Mouse (Mus musculus) thymus, postnatal 25 days (tissue): Measurements from ENCODE around the gene Gpr61.
A peak's percentile ranks its signal among the peaks of the same experiment; 100 is the strongest.

ENCODE experiments used
- DNase-seq: peaks from one replicate; pipeline ENCODE4 v3.0.0; 2022

The Gpr61 gene

DNA sequence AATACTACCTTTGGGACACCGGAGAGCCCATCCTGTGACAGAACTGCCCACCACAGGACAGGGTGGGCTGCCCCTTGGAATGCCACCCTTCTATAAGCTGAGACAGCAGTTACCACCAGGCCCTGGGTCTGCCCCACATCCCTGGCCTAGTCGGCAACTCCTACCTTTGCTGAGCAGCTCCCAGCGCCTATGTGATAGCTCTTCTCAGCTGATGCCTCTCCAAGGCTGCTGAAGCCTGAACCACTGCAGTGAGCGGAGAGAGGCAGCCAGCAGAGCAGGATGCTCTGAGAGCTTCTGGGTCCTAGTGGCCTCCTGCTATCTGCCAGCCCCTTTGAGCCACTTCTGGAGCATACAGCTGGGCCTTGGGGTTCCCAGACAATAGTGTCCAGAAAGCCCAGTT is at the start of gene Gpr61:
TSS of gene Gpr61 (minus strand) at position 227 of the 400 bp plus-strand sequence.
- no peak for DNase-seq

DNA sequence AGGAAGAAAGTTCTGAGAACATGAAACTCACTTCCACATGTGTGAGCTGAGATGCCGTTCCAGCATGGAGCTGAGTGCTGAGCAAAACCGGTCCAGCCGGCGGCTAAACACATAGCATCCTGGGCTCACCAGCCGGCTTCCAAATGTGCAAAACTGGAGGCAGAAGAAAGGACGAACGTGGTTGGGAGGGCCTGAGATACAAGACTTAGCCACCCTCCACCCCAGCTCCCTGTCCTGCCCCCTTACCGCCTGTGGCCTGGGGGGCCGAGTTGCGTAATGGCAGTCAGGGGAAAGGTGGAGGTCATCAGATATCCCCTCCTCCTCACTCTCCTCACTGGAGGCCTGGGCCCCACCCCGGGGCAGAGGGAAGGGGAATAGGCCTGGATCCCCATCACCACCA is 49.8 kb upstream of the Gpr61 start:
- DNase-seq = no peak

DNA sequence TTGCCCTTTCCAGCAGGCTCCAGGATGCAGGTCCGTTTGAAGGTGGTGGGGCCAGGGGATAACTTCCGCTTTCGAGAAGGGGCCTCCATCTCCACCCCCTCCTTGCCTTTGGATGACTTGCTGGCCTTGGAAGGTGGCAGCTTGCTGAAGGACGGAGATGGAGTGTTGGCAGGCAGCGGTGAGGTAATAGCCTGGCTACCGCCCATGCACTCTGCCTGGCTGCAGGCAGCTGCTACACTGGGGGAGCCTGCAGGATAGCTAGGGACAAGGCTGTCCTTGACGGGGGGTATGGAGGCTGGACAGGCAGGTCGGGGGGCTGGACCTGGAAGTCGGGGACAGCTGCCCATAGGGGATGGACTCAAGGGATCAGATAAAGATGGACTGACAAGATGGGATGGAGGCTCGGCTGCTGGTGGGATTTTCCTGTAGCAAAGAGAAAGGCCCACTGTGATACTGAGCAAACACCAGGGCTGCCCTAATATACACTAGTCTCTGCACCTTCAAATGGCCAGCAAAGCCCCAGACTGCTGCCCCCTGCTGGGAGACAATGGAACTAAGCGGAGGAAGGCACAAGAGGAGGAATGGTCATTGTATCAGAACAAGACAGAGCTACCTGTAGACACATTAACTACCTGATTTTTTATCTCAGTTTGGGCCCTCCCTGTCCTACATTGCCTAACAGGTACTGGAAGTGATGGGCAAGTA is 49.1 kb upstream of the Gpr61 start:
- peak; percentile 79 for DNase-seq

DNA sequence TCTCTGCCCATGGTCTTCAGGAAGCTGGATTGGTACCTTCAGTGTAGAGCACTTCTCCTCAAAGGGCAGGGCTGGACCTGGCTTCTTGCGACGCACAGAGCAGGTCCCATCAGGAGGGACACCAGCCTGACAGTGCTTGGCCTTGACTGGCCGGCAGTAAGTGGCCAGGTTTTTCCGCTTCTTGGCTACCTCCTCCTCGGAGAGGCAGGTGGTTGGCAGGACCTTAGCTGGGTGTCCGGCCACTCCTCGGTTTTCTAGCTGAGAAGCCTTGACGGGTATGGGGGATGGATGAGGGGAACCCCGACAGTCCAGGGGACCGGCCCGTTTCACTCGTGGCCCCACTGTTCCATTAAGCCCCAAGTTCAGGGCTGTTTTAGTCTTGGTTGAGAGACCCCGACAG is 48.5 kb upstream of the Gpr61 start:
- DNase-seq = no peak

- DNase-seq = no peak
Observed at GRCm38 (mm10) chr3:108202506-108202905, 47.8 kb upstream of the Gpr61 start.

DNA sequence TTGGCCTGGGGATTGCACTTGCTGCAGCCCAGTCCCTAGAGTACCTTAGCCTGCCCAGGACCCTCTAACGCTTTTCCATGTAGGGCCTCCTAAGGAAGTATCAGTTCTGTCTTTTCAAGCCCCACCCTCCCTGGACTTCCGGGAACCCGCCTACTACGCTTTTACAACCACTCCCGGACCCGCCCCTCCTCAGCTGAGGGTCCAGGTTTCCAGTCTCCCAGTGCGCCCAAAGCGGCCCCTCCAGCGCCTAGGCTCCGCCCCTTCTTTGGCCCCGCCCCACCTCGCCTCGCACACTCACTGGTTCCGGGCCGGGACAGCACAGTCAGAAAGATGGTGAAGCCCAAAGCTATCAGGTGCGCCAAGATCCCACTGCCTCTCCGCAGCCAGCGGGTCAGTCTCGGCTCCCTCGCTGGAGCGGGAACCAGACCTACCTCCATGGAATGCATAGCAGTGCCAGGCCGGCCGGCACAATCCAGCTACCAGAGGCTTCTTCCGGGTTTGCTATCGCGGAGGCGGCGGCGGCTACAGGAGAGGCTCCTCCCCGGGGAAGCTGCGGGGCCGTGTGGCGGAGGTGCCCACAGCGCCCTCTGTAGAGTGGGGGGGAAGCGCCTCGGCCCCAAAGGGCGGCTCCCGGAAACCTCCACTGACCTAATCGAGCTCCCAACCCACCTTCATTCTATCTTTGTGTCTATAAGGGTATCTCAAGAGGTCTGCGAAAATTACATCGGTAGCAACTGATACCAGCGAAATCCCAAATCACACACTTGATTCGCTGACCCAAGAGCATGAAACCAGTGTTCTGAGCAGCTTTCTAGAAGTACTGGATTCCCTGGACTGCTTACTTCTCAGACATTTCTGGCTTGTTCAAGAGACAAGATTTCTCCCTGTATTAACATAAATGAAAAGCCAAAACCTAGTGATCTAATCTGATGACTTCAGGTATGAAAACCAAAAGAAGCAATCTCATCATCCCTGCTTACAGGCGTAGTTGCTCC is 45.9 kb upstream of the Gpr61 start, which contains the start of gene Cyb561d1:
TSS of gene Cyb561d1 (minus strand) at position 884 of the 995 bp plus-strand sequence.
- DNase-seq = peak; percentile 99

GRCm38 (mm10) chr3:108199231-108199630 is 44.5 kb upstream of the Gpr61 start:
- no peak for DNase-seq

- DNase-seq = no peak
Observed at GRCm38 (mm10) chr3:108197066-108197497, 42.4 kb upstream of the Gpr61 start.

GRCm38 (mm10) chr3:108195941-108196590 is 41.4 kb upstream of the Gpr61 start:
- DNase-seq = no peak

- no peak for DNase-seq
Observed at GRCm38 (mm10) chr3:108195287-108195686, 40.6 kb upstream of the Gpr61 start.

DNA sequence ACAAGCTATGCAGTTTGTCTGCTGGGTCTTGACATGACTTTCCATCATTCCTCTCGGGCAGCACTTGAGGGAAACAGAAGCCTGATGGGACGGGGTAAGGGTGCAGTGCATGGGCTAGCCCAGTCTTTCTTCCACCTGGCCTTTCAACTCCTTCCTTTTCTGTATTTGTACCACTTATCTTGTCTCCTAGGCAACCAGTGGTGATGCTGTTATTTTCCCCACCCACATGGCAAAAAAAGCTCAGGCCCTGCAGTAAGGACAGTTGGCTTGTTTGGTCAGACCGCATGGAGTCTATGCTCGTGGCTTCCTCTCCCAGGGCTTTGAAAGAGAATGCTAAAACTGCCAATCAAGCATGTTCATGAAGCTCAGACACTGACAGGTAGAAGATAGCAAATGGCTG is 39.0 kb upstream of the Gpr61 start:
- DNase-seq = no peak

DNA sequence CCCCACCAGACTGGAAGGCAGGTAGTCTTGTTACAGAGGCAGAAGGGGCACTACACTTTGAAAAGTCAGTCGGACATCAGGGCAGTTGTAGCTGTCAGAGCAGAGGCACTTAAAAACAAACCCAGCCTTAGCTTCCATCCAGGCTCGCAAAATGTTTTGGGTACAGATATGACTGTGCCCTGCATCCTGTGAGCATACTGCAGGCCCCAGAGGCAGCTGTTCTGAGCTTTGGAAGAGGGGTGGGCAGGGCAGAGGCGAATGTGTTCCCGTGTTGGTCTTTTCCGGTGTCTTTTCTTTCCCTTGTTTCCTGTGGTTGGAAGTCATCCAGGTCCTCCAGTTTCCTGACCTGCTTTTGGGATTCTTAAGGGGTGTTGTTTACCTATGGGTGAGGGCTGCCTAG is 35.2 kb upstream of the Gpr61 start:
- no peak for DNase-seq

DNA sequence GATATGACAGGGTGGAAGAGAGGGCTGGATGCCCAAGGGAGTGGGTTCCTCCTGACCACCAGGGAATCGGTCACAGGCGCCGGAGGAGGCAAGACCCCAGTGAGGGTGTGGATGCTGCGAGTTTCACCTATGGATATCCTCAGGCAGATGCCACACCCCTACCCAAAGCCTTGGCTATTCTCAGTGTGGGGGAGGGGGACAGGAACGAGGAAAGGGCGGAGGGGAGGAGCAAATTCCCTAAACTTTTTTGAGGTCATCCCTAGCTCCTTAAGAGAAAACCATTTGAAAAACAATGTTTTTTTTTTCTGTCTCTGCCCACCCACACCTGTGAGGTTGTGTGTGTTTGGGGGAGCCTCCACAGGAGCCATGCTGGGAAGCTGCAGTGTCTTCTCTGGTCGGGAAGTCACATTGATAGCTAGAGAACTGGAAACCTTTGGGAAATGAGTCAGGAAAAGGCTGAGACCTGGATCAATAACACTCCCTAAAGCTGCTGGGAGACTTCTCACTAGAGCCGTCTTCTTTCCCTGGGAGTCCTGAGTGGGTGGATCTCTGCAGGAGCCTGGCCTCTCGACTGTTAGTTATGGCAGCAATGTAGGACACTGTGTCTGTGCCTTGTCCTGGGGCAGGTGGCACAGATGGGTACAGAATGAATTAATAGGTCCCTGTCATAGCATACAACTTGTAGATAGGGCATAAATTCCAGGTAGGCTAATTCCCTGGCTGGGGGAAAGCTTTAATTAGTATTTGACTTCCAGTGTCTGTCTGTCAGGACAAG is 34.2 kb upstream of the Gpr61 start:
- DNase-seq = no peak

DNA sequence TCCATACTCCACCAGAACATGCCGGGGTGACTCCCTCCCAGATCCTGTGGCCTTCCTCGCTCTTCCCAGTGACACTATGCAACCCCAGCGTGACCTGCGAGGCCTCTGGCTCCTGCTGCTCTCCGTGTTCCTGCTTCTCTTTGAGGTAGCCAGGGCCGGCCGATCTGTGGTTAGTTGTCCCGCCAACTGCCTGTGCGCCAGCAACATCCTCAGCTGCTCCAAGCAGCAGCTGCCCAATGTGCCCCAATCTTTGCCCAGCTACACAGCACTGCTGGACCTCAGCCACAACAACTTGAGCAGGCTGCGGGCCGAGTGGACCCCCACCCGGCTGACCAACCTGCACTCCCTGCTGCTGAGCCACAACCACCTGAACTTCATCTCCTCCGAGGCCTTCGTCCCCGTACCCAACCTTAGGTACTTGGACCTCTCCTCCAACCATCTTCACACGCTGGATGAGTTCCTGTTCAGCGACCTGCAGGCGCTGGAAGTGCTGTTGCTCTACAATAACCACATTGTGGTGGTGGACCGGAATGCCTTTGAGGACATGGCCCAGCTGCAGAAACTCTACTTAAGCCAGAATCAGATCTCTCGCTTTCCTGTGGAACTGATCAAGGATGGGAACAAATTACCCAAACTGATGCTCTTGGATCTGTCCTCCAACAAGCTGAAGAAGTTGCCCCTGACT is 32.6 kb upstream of the Gpr61 start:
- DNase-seq = no peak

DNA sequence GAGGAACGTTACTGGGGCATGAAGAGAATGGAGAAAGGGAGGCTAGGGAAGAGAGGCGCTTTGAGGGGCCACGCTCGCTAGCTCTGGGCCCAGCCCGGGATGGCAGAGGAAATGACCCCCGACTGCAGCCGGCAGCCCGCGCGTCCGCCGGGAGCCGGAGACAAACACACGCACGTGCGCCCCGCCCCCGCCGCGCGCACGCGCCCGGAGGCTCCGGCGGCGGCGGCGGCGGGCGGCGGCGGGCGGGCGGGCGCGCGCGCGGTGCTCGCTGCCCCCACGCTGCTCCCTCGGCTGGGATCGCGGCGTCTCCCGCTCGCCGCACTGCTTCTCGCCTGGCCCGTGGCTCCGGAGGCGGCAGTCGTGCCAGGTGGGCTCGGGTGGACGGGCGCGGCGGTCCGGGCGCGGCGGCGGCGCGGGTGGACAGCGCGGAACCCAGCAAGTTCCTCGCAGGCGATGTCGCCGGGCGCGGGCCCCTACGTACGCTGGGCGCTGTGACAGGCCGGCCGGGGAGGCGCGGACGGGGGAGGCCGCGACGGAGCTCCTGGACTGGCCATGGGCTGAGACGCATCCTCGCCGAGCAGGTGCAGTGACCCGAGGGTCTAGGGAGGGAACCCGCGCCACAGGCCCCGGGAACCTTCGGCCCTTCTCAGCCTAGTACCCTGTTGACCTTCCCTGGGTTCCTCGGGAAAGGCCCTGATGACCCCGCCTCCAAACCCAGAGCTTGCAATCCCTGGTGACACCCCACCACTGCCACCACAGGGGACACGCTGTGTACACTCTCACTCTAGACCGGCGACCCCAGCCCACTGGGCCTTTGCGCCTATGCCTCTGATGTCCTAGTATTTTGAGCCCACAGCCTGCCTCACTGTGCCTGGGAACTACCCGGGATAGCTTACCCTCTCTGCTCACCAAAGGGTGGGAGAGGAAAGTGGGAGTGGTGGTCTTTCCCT is 31.7 kb upstream of the Gpr61 start, which contains the start of gene Amigo1:
TSS of gene Amigo1 (plus strand) at position 238 of the 950 bp plus-strand sequence.
- peak; percentile 61 for DNase-seq

DNA sequence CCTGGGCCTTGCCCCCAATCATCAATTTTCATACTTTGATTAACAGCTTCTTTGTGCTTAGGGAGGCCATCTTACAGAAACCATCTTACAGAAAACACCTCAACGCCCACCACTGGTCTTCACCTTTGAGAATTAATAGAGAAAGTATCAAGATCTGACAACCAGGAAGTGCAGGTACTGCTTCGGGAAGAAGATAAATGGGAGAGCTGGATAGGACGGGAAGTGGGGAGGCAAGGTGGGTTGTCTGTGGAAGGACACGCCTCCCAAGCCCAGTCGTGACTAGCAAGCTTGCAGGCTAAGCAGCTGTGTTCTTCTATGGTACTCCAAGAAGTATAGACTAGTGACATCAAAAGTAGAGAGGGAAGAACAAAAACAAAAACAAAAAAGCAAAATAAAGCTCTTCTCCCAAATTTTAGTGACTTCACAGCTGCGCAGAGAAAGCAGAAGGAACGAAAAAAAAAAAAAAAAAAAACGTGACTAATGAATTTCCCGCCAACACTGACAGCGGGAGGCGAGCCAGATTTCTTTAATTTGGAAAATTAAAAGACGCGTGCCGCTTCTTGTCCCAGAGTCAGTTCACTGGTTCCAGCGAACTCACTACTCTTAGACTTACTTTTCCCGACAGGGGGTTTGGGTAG is 30.9 kb upstream of the Gpr61 start:
- DNase-seq = no peak

DNA sequence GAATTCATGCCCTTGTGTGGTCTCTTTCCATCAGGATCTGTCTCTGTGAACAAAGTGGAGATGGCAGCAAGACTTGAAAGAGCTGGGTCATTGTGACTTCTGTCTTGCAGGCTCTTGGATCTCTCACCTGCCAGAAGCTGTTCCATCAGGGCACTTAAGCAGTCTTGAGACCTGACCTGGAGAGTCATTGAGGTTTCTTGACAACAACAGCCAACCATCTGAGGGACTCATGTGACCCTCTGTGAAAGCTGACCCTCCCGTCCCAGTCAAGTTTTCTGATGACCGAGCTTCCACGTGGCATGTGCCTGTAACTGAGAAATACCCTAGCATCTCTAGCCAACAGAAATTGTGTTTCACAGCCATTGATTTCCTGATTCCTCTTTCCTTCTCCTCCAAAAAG is 30.1 kb upstream of the Gpr61 start:
- DNase-seq = no peak

DNA sequence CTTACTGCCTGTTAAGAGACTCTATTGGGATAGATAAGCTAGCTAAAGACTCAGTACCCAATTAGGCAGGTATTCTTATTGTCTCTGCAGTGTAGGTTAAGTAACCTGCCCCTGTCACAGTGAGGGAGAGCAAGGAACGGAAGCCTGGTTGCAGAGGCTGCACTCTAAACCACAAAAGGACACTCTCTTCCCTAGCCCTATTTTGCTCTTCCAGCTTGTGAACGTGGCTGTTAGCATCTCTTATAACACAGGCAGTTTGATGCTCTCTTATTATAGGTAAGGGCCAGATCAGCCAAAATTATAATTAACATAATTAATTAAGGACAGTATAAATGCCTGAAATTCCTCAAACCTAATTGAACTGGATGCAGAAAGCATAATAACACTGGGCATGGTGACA is 25.8 kb upstream of the Gpr61 start:
- DNase-seq = no peak

GRCm38 (mm10) chr3:108178756-108179715 is 24.4 kb upstream of the Gpr61 start:
- DNase-seq = no peak
